Mouse (Mus musculus): ENCODE results near the gene Ccdc141. TPM values are rescaled to one million over a fixed set of nuclear protein-coding genes. Genes with fewer than 3 reads are reported as not detected.

Ccdc141 gene
- polyA plus RNA-seq, 2 experiments, result 0.29 to 0.58 TPM

GRCm38 (mm10) chr2:77059596-77059995 is 110.8 kb downstream of the Ccdc141 start:
- Histone ChIP-seq H3K27me3 (ENCODE audit: control insufficient read depth, insufficient read depth, low read length) (no peaks in the 10 kb centered on the region), H3K9me3 (ENCODE audit: control insufficient read depth, low read length) (no peaks in the 10 kb centered on the region), H3K36me3 (replicated peaks; ENCODE audit: control insufficient read depth, insufficient read depth, low read depth) (no peaks in the 10 kb centered on the region), H3K27ac (no peak overlapping the region), H3K4me3 (ENCODE audit: insufficient read depth in 1 of 2, low read depth in 2 of 2, low read length in 2 of 2) (no peak overlapping the region), H3K4me2 (ENCODE audit: low read depth) (no peak overlapping the region), H3K4me1 (replicated peaks; ENCODE audit: control insufficient read depth in 2 of 2, insufficient read depth in 2 of 2, low read length in 1 of 2) (no peaks in the 10 kb centered on the region), H3K9ac (replicated peaks) (no peak overlapping the region)
- TF ChIP-seq CTCF (IDR thresholded peaks at IDR 0.05; ENCODE audit: low read depth), result no peak
- TF ChIP-seq EP300 (IDR thresholded peaks at IDR 0.05; ENCODE audit: low read depth), result no peak
- DNase-seq (ENCODE audit: low read depth in 3 of 3, low spot score in 3 of 3), result no peak
- WGBS (ENCODE audit: insufficient replicate concordance), result 50% methylated on average over 8 of the region's 8 CpGs
- ATAC-seq (ENCODE audit: insufficient read depth), result no peak

GRCm38 (mm10) chr2:77056367-77056766 is 114.1 kb downstream of the Ccdc141 start:
- Histone ChIP-seq H3K9me3 (ENCODE audit: control insufficient read depth, low read length) (no peaks in the 10 kb centered on the region), H3K4me1 (replicated peaks; ENCODE audit: control insufficient read depth in 2 of 2, insufficient read depth in 2 of 2, low read length in 1 of 2) (no peaks in the 10 kb centered on the region), H3K9ac (replicated peaks) (no peak overlapping the region), H3K27me3 (ENCODE audit: control insufficient read depth, insufficient read depth, low read length) (no peaks in the 10 kb centered on the region), H3K4me3 (ENCODE audit: insufficient read depth in 1 of 2, low read depth in 2 of 2, low read length in 2 of 2) (no peak overlapping the region), H3K36me3 (replicated peaks; ENCODE audit: control insufficient read depth, insufficient read depth, low read depth) (no peaks in the 10 kb centered on the region), H3K27ac (no peak overlapping the region), H3K4me2 (ENCODE audit: low read depth) (no peak overlapping the region)
- DNase-seq (ENCODE audit: low read depth in 3 of 3, low spot score in 3 of 3) (no peak), ATAC-seq (ENCODE audit: insufficient read depth) (no peak)
- TF ChIP-seq EP300 (IDR thresholded peaks at IDR 0.05; ENCODE audit: low read depth) (no peak), CTCF (IDR thresholded peaks at IDR 0.05; ENCODE audit: low read depth) (no peak)
- WGBS (ENCODE audit: insufficient replicate concordance), result 61% methylated on average over 11 of the region's 11 CpGs

- ATAC-seq (ENCODE audit: insufficient read depth), result no peak
- no peak overlapping the region for H3K27ac ChIP-seq
- no peak for DNase-seq (ENCODE audit: low read depth in 3 of 3, low spot score in 3 of 3)
- H3K27me3 ChIP-seq (ENCODE audit: control insufficient read depth, insufficient read depth, low read length), result no peaks in the 10 kb centered on the region
- H3K9ac ChIP-seq (replicated peaks), result no peak overlapping the region
- no peaks in the 10 kb centered on the region for H3K9me3 ChIP-seq (ENCODE audit: control insufficient read depth, low read length)
- H3K36me3 ChIP-seq (replicated peaks; ENCODE audit: control insufficient read depth, insufficient read depth, low read depth), result no peaks in the 10 kb centered on the region
- no peak overlapping the region for H3K4me3 ChIP-seq (ENCODE audit: insufficient read depth in 1 of 2, low read depth in 2 of 2, low read length in 2 of 2)
- 64% methylated on average over 3 of the region's 3 CpGs for WGBS (ENCODE audit: insufficient replicate concordance)
- no peak overlapping the region for H3K4me2 ChIP-seq (ENCODE audit: low read depth)
- no peak for TF ChIP-seq EP300 (IDR thresholded peaks at IDR 0.05; ENCODE audit: low read depth)
- no peak for TF ChIP-seq CTCF (IDR thresholded peaks at IDR 0.05; ENCODE audit: low read depth)
- H3K4me1 ChIP-seq (replicated peaks; ENCODE audit: control insufficient read depth in 2 of 2, insufficient read depth in 2 of 2, low read length in 1 of 2), result no peaks in the 10 kb centered on the region
Measured at GRCm38 (mm10) chr2:77042912-77043311, 127.5 kb downstream of the Ccdc141 start.

- H3K4me2 ChIP-seq (ENCODE audit: low read depth), result no peak overlapping the region
- no peaks in the 10 kb centered on the region for H3K9me3 ChIP-seq (ENCODE audit: control insufficient read depth, low read length)
- ATAC-seq (ENCODE audit: insufficient read depth), result no peak
- H3K36me3 ChIP-seq (replicated peaks; ENCODE audit: control insufficient read depth, insufficient read depth, low read depth), result no peaks in the 10 kb centered on the region
- DNase-seq (ENCODE audit: low read depth in 3 of 3, low spot score in 3 of 3), result no peak
- no peak for TF ChIP-seq CTCF (IDR thresholded peaks at IDR 0.05; ENCODE audit: low read depth)
- TF ChIP-seq EP300 (IDR thresholded peaks at IDR 0.05; ENCODE audit: low read depth), result no peak
- H3K4me1 ChIP-seq (replicated peaks; ENCODE audit: control insufficient read depth in 2 of 2, insufficient read depth in 2 of 2, low read length in 1 of 2), result no peaks in the 10 kb centered on the region
- no peaks in the 10 kb centered on the region for H3K27me3 ChIP-seq (ENCODE audit: control insufficient read depth, insufficient read depth, low read length)
- H3K4me3 ChIP-seq (ENCODE audit: insufficient read depth in 1 of 2, low read depth in 2 of 2, low read length in 2 of 2), result no peak overlapping the region
- WGBS (ENCODE audit: insufficient replicate concordance), result 68% methylated on average over 3 of the region's 3 CpGs
- H3K27ac ChIP-seq, result no peak overlapping the region
- H3K9ac ChIP-seq (replicated peaks), result no peak overlapping the region
Measured at GRCm38 (mm10) chr2:77039683-77040082, 130.8 kb downstream of the Ccdc141 start.

GRCm38 (mm10) chr2:77039281-77039680 is 131.2 kb downstream of the Ccdc141 start:
- TF ChIP-seq EP300 (IDR thresholded peaks at IDR 0.05; ENCODE audit: low read depth) (no peak), CTCF (IDR thresholded peaks at IDR 0.05; ENCODE audit: low read depth) (no peak)
- Histone ChIP-seq H3K27ac (no peak overlapping the region), H3K9me3 (ENCODE audit: control insufficient read depth, low read length) (no peaks in the 10 kb centered on the region), H3K4me2 (ENCODE audit: low read depth) (no peak overlapping the region), H3K27me3 (ENCODE audit: control insufficient read depth, insufficient read depth, low read length) (no peaks in the 10 kb centered on the region), H3K4me1 (replicated peaks; ENCODE audit: control insufficient read depth in 2 of 2, insufficient read depth in 2 of 2, low read length in 1 of 2) (no peaks in the 10 kb centered on the region), H3K4me3 (ENCODE audit: insufficient read depth in 1 of 2, low read depth in 2 of 2, low read length in 2 of 2) (no peak overlapping the region), H3K36me3 (replicated peaks; ENCODE audit: control insufficient read depth, insufficient read depth, low read depth) (no peaks in the 10 kb centered on the region), H3K9ac (replicated peaks) (no peak overlapping the region)
- no peak for ATAC-seq (ENCODE audit: insufficient read depth)
- 66% methylated on average over 4 of the region's 4 CpGs for WGBS (ENCODE audit: insufficient replicate concordance)
- no peak for DNase-seq (ENCODE audit: low read depth in 3 of 3, low spot score in 3 of 3)
